Mouse (Mus musculus): ENCODE measurements around the gene Vps37d.

- no peak for TF ChIP-seq CTCF (IDR thresholded peaks at IDR 0.05; ENCODE audit: low read depth, low read length)
- no peak for TF ChIP-seq POLR2A (IDR thresholded peaks at IDR 0.05; ENCODE audit: extremely low read depth, insufficient read depth, low read length)
Measured at GRCm38 (mm10) chr5:135066008-135066407, 12.1 kb downstream of the Vps37d start.
